Mouse (Mus musculus) thymus, adult 2 months (tissue): Measurements from ENCODE around the gene Irf9. TPM values are rescaled to one million over a fixed set of nuclear protein-coding genes. Genes with fewer than 3 reads are reported as not detected.

Experiments
- DNase-seq: peaks from one replicate; pipeline ENCODE4 v3.0.0; 2021
- H3K27ac ChIP-seq: fragments of 200-500 bp; 2 replicates; pipeline ENCODE4 v1.5.1; 2012; ENCODE audit warnings: low read length, control low read depth; ENCODE audit not compliant: control insufficient read depth, insufficient read depth
- H3K27me3 ChIP-seq: fragments of 200-500 bp; 2 replicates; pipeline ENCODE4 v1.6.1; 2012; ENCODE audit warnings: mild to moderate bottlenecking, low read length, moderate library complexity, mixed read lengths; ENCODE audit not compliant: control insufficient read depth, insufficient read depth
- H3K36me3 ChIP-seq: fragments of 200-500 bp; 2 replicates; pipeline ENCODE4 v1.6.1; 2012; ENCODE audit warnings: mild to moderate bottlenecking, low read length, moderate library complexity; ENCODE audit not compliant: control insufficient read depth, insufficient read depth
- H3K4me1 ChIP-seq: fragments of 200-500 bp; replicated peaks from 2 replicates; pipeline ENCODE4 v1.6.1; 2012; ENCODE audit warnings: low read length; ENCODE audit not compliant: control insufficient read depth, insufficient read depth
- H3K4me3 ChIP-seq: fragments of 200-500 bp; 2 replicates; pipeline ENCODE4 v1.5.1; 2012; ENCODE audit warnings: mild to moderate bottlenecking, low read length, control low read depth, moderate library complexity; ENCODE audit not compliant: control insufficient read depth, insufficient read depth
- CTCF ChIP-seq: fragments of 200-500 bp; IDR thresholded peaks from 2 replicates; pipeline ENCODE4 v1.5.1; 2012; ENCODE audit warnings: mild to moderate bottlenecking, control low read depth, low read length, moderate library complexity, borderline replicate concordance; ENCODE audit not compliant: control insufficient read depth, poor library complexity, insufficient read depth; ENCODE audit errors: extremely low read depth
- POLR2A ChIP-seq: fragments of 200-500 bp; IDR thresholded peaks from 2 replicates; pipeline ENCODE4 v1.6.1; 2012; ENCODE audit warnings: mild to moderate bottlenecking, low read length, control low read depth, moderate library complexity; ENCODE audit not compliant: control insufficient read depth, poor library complexity, insufficient read depth; ENCODE audit errors: extremely low read depth
- WGBS: fragments of 180-500 bp; shearing (Covaris S2); methylation state at CpG from one replicate; pipeline ENCODE4 v1.1.7; 2018; 5-methylcytosine and 5-hydroxymethylcytosine counted together
- polyA plus RNA-seq: library from polyadenylated mRNA; depleted of rRNA; stranded (reverse); fragments of >200 nt; gene quantifications from 2 replicates; pipeline ENCODE4 v1.2.3, GENCODE M21; 2012; rRNA removed

Irf9 gene
- polyA plus RNA-seq, 1 experiment, result 162 TPM

- Histone ChIP-seq H3K4me1 (peaks cover 9% of the 10 kb centered on the region), H3K36me3 (peaks cover 9% of the 10 kb centered on the region; the same call in 1 of the 2 replicates), H3K27ac (no peak overlapping the region), H3K27me3 (no peaks in the 10 kb centered on the region), H3K4me3 (no peak overlapping the region)
- TF ChIP-seq CTCF, result no peak
- TF ChIP-seq POLR2A, result no peak
- DNase-seq, result no peak
- WGBS, result 97% methylated on average over 3 of the region's 3 CpGs
Observed at GRCm38 (mm10) chr14:55656935-55657334, 53.6 kb downstream of the Irf9 start.

- no peak overlapping the region for H3K27ac ChIP-seq
- H3K4me1 ChIP-seq, result peaks cover 6% of the 10 kb centered on the region; the same call in 1 of the 2 replicates
- DNase-seq, result no peak
- no peaks in the 10 kb centered on the region for H3K27me3 ChIP-seq
- peaks cover 15% of the 10 kb centered on the region for H3K36me3 ChIP-seq
- TF ChIP-seq POLR2A (no peak), CTCF (no peak)
- WGBS, result 93% methylated on average over 5 of the region's 5 CpGs
- no peak overlapping the region for H3K4me3 ChIP-seq
Observed at GRCm38 (mm10) chr14:55658011-55658410, 54.6 kb downstream of the Irf9 start.

Other genes with a start within 250 kb of the Irf9 start
- gene Dhrs4, start 124.8 kb upstream of the Irf9 start, polyA plus RNA-seq, result 38.3 and 46.8 TPM in 2 replicates
- gene Carmil3, start 112.9 kb upstream of the Irf9 start, polyA plus RNA-seq, result 20.6 and 25.4 TPM in 2 replicates
- gene Cpne6, start 93.1 kb upstream of the Irf9 start, polyA plus RNA-seq, result 0.98 and 1.0 TPM in 2 replicates
- 0.50 and 0.70 TPM in 2 replicates for gene Nrl, start 78.6 kb upstream of the Irf9 start, polyA plus RNA-seq
- gene Pck2, start 63.3 kb upstream of the Irf9 start, polyA plus RNA-seq, result 13.2 and 13.3 TPM in 2 replicates
- 76.8 and 77.7 TPM in 2 replicates for gene Dcaf11, start 43.6 kb upstream of the Irf9 start, polyA plus RNA-seq
- gene A730061H03Rik, start 43.2 kb upstream of the Irf9 start, polyA plus RNA-seq, result 8.2 and 8.3 TPM in 2 replicates
- gene Fitm1, start 28.0 kb upstream of the Irf9 start, polyA plus RNA-seq, result 1.7 and 20.2 TPM in 2 replicates
- 129 and 136 TPM in 2 replicates for gene Psme1, start 25.4 kb upstream of the Irf9 start, polyA plus RNA-seq
- 7.4 and 13.4 TPM in 2 replicates for gene Emc9, start 18.3 kb upstream of the Irf9 start, polyA plus RNA-seq
- 98.7 and 104 TPM in 2 replicates for gene Psme2, start 12.5 kb upstream of the Irf9 start, polyA plus RNA-seq
- gene Rnf31, start 11.9 kb upstream of the Irf9 start, polyA plus RNA-seq, result 84.0 and 89.3 TPM in 2 replicates
- 2.9 and 3.7 TPM in 2 replicates for gene Rec8, start 14.5 kb downstream of the Irf9 start, polyA plus RNA-seq
- 68.1 and 71.6 TPM in 2 replicates for gene Ipo4, start 32.4 kb downstream of the Irf9 start, polyA plus RNA-seq
- 10.2 and 10.9 TPM in 2 replicates for gene Gm49378, start 34.3 kb downstream of the Irf9 start, polyA plus RNA-seq
- 98.1 and 102 TPM in 2 replicates for gene Tm9sf1, start 40.2 kb downstream of the Irf9 start, polyA plus RNA-seq
- gene Tssk4, start 46.6 kb downstream of the Irf9 start, polyA plus RNA-seq, result 2.2 and 2.6 TPM in 2 replicates
- 34.7 and 45.8 TPM in 2 replicates for gene Mdp1, start 56.9 kb downstream of the Irf9 start, polyA plus RNA-seq
- 27.8 and 40.9 TPM in 2 replicates for gene Gmpr2, start 68.4 kb downstream of the Irf9 start, polyA plus RNA-seq
- gene Nedd8, start 68.6 kb downstream of the Irf9 start, polyA plus RNA-seq, result 292 and 416 TPM in 2 replicates
- gene Tinf2, start 78.2 kb downstream of the Irf9 start, polyA plus RNA-seq, result 51.5 and 51.9 TPM in 2 replicates
- gene Tgm1, start 110.4 kb downstream of the Irf9 start, polyA plus RNA-seq, result 7.2 and 8.2 TPM in 2 replicates
- gene Rabggta, start 118.7 kb downstream of the Irf9 start, polyA plus RNA-seq, result 80.5 and 84.9 TPM in 2 replicates
- gene Dhrs1, start 142.1 kb downstream of the Irf9 start, polyA plus RNA-seq, result 78.9 and 93.5 TPM in 2 replicates
- gene Nop9, start 142.1 kb downstream of the Irf9 start, polyA plus RNA-seq, result 41.5 and 43.6 TPM in 2 replicates
- gene Cideb, start 154.9 kb downstream of the Irf9 start, polyA plus RNA-seq, result 1.8 and 2.7 TPM in 2 replicates
- gene Ltb4r2, start 157.9 kb downstream of the Irf9 start, polyA plus RNA-seq, result 1.7 and 1.8 TPM in 2 replicates
- gene Ltb4r1, start 162.4 kb downstream of the Irf9 start, polyA plus RNA-seq, result 2.6 and 2.8 TPM in 2 replicates
- 7.4 and 11.2 TPM in 2 replicates for gene Adcy4, start 180.5 kb downstream of the Irf9 start, polyA plus RNA-seq
- 66.8 and 84.4 TPM in 2 replicates for gene Ripk3, start 185.3 kb downstream of the Irf9 start, polyA plus RNA-seq
- gene Nfatc4, start 219.6 kb downstream of the Irf9 start, polyA plus RNA-seq, result 2.3 and 2.7 TPM in 2 replicates